Mouse (Mus musculus): Measurements from ENCODE around the gene Wscd2. TPM values are rescaled to one million over a fixed set of nuclear protein-coding genes. Genes with fewer than 3 reads are reported as not detected.
A peak's percentile ranks its signal among the peaks of the same experiment; 100 is the strongest.
"Not testable (repeated sequence)": the region's sequence is repeated elsewhere in the genome, so short reads cannot be mapped to it uniquely, and the experiment has no call there.

Wscd2 gene
- polyA plus RNA-seq, 1 experiment from 2014 or later = 9.2 TPM

GRCm38 (mm10) chr5:113578428-113578827 lies 88.3 kb downstream of the Wscd2 start:
- 0 out of 2 replicates have a peak, but pooled peaks cover 12% of the 10 kb centered on the region for H3K4me1 ChIP-seq
- H3K27me3 ChIP-seq (ENCODE audit: low read depth, poor library complexity, severe bottlenecking) = no peaks in the 10 kb centered on the region
- no peak for DNase-seq (ENCODE audit: low spot score)
- H3K36me3 ChIP-seq = 0 out of 2 replicates have a peak, but pooled peaks cover 3% of the 10 kb centered on the region
- no peak overlapping the region for H3K27ac ChIP-seq (replicated peaks)
- no peak overlapping the region for H3K4me3 ChIP-seq
- H3K9me3 ChIP-seq (replicated peaks) = no peaks in the 10 kb centered on the region
- WGBS = 94% methylated on average over 6 of the region's 6 CpGs

GRCm38 (mm10) chr5:113579128-113579527 lies 89.0 kb downstream of the Wscd2 start:
- Histone ChIP-seq H3K27ac (replicated peaks) (no peak overlapping the region), H3K9me3 (replicated peaks) (no peaks in the 10 kb centered on the region), H3K4me1 (0 out of 2 replicates have a peak, but pooled peaks cover 12% of the 10 kb centered on the region), H3K27me3 (ENCODE audit: low read depth, poor library complexity, severe bottlenecking) (no peaks in the 10 kb centered on the region), H3K36me3 (0 out of 2 replicates have a peak, but pooled peaks cover 3% of the 10 kb centered on the region), H3K4me3 (no peak overlapping the region)
- WGBS = 85% methylated on average over 4 of the region's 4 CpGs
- no peak for DNase-seq (ENCODE audit: low spot score)

- H3K27ac ChIP-seq (replicated peaks) = no peak overlapping the region
- H3K36me3 ChIP-seq = no peaks in the 10 kb centered on the region
- no peaks in the 10 kb centered on the region for H3K9me3 ChIP-seq (replicated peaks)
- 50% methylated on average over 8 of the region's 8 CpGs for WGBS
- DNase-seq (ENCODE audit: low spot score) = peak; percentile 28
- H3K4me3 ChIP-seq = no peak overlapping the region
- peaks cover 20% of the 10 kb centered on the region for H3K4me1 ChIP-seq
- no peaks in the 10 kb centered on the region for H3K27me3 ChIP-seq (ENCODE audit: low read depth, poor library complexity, severe bottlenecking)
These were observed 90.1 kb downstream of the Wscd2 start for GRCm38 (mm10) chr5:113580248-113580647.

GRCm38 (mm10) chr5:113580801-113581200 lies 90.7 kb downstream of the Wscd2 start:
- no peaks in the 10 kb centered on the region for H3K36me3 ChIP-seq
- no peak overlapping the region for H3K27ac ChIP-seq (replicated peaks)
- WGBS = 63% methylated on average over 9 of the region's 9 CpGs
- DNase-seq (ENCODE audit: low spot score) = no peak
- peaks cover 20% of the 10 kb centered on the region for H3K4me1 ChIP-seq
- H3K27me3 ChIP-seq (ENCODE audit: low read depth, poor library complexity, severe bottlenecking) = no peaks in the 10 kb centered on the region
- H3K4me3 ChIP-seq = no peak overlapping the region
- H3K9me3 ChIP-seq (replicated peaks) = no peaks in the 10 kb centered on the region

- DNase-seq (ENCODE audit: low spot score) = no peak
- Histone ChIP-seq H3K27ac (replicated peaks) (no peak overlapping the region), H3K9me3 (replicated peaks) (no peaks in the 10 kb centered on the region), H3K27me3 (ENCODE audit: low read depth, poor library complexity, severe bottlenecking) (no peaks in the 10 kb centered on the region), H3K36me3 (0 out of 2 replicates have a peak, but pooled peaks cover 4% of the 10 kb centered on the region), H3K4me1 (peaks cover 16% of the 10 kb centered on the region), H3K4me3 (no peak overlapping the region)
- 75% methylated on average over 5 of the region's 5 CpGs for WGBS
These were observed 93.5 kb downstream of the Wscd2 start for GRCm38 (mm10) chr5:113583424-113584162.

GRCm38 (mm10) chr5:113584439-113584838 lies 94.3 kb downstream of the Wscd2 start:
- no peak for DNase-seq (ENCODE audit: low spot score)
- H3K9me3 ChIP-seq (replicated peaks) = no peaks in the 10 kb centered on the region
- no peaks in the 10 kb centered on the region for H3K27me3 ChIP-seq (ENCODE audit: low read depth, poor library complexity, severe bottlenecking)
- H3K36me3 ChIP-seq = 0 out of 2 replicates have a peak, but pooled peaks cover 4% of the 10 kb centered on the region
- 64% methylated on average over 6 of the region's 6 CpGs for WGBS
- peak overlapping the region; percentile 38; the same call in 1 of the 2 replicates for H3K27ac ChIP-seq (replicated peaks)
- H3K4me3 ChIP-seq = no peak overlapping the region
- peaks cover 24% of the 10 kb centered on the region for H3K4me1 ChIP-seq

GRCm38 (mm10) chr5:113585619-113586457 lies 95.7 kb downstream of the Wscd2 start:
- not testable (repeated sequence) for DNase-seq (ENCODE audit: low spot score); H3K27ac ChIP-seq (replicated peaks); H3K36me3 ChIP-seq; H3K9me3 ChIP-seq (replicated peaks); H3K4me3 ChIP-seq; H3K27me3 ChIP-seq (ENCODE audit: low read depth, poor library complexity, severe bottlenecking)
- 83% methylated on average over 17 of the region's 17 CpGs for WGBS
- peaks cover 29% of the 10 kb centered on the region for H3K4me1 ChIP-seq

- not testable (repeated sequence) for H3K36me3 ChIP-seq; DNase-seq (ENCODE audit: low spot score); H3K9me3 ChIP-seq (replicated peaks); H3K4me3 ChIP-seq; H3K27ac ChIP-seq (replicated peaks); H3K27me3 ChIP-seq (ENCODE audit: low read depth, poor library complexity, severe bottlenecking)
- 44% methylated on average over 5 of the region's 5 CpGs for WGBS
- H3K4me1 ChIP-seq = peaks cover 35% of the 10 kb centered on the region
These were observed 96.3 kb downstream of the Wscd2 start for GRCm38 (mm10) chr5:113586458-113586849.

GRCm38 (mm10) chr5:113590010-113590640 lies 100.0 kb downstream of the Wscd2 start:
- 81% methylated on average over 5 of the region's 5 CpGs for WGBS
- H3K36me3 ChIP-seq = 0 out of 2 replicates have a peak, but pooled peaks cover 4% of the 10 kb centered on the region
- no peak overlapping the region for H3K4me3 ChIP-seq
- H3K4me1 ChIP-seq = peaks cover 59% of the 10 kb centered on the region
- no peaks in the 10 kb centered on the region for H3K9me3 ChIP-seq (replicated peaks)
- H3K27me3 ChIP-seq (ENCODE audit: low read depth, poor library complexity, severe bottlenecking) = no peaks in the 10 kb centered on the region
- peak overlapping the region; percentile 52 for H3K27ac ChIP-seq (replicated peaks)
- no peak for DNase-seq (ENCODE audit: low spot score)

GRCm38 (mm10) chr5:113591166-113591565 lies 101.0 kb downstream of the Wscd2 start:
- DNase-seq (ENCODE audit: low spot score) = peak; percentile 18
- Histone ChIP-seq H3K27me3 (ENCODE audit: low read depth, poor library complexity, severe bottlenecking) (no peaks in the 10 kb centered on the region), H3K36me3 (0 out of 2 replicates have a peak, but pooled peaks cover 4% of the 10 kb centered on the region), H3K4me3 (no peak overlapping the region), H3K9me3 (replicated peaks) (no peaks in the 10 kb centered on the region), H3K27ac (replicated peaks) (peak overlapping the region; percentile 80), H3K4me1 (peaks cover 59% of the 10 kb centered on the region)
- WGBS = 15% methylated on average over 3 of the region's 3 CpGs

GRCm38 (mm10) chr5:113591751-113592230 lies 101.7 kb downstream of the Wscd2 start:
- Histone ChIP-seq H3K4me3 (peak overlapping the region; percentile 11; the same call in 1 of the 2 replicates), H3K27me3 (ENCODE audit: low read depth, poor library complexity, severe bottlenecking) (no peaks in the 10 kb centered on the region), H3K27ac (replicated peaks) (peak overlapping the region; percentile 80), H3K4me1 (peaks cover 59% of the 10 kb centered on the region), H3K36me3 (0 out of 2 replicates have a peak, but pooled peaks cover 4% of the 10 kb centered on the region), H3K9me3 (replicated peaks) (no peaks in the 10 kb centered on the region)
- DNase-seq (ENCODE audit: low spot score) = peak; percentile 64
- 7% methylated on average over 6 of the region's 6 CpGs for WGBS
